Mouse (Mus musculus) G1E (cell line): Measurements from ENCODE around the gene Alkbh8.

Experiments used
- CTCF ChIP-seq: IDR thresholded peaks from 2 replicates; pipeline ENCODE4 v1.5.1; 2012; ENCODE audit warnings: low read depth, low read length, inconsistent platforms, mixed read lengths
- GATA1 ChIP-seq: IDR thresholded peaks from 2 replicates; pipeline ENCODE4 v1.6.1; 2012; ENCODE audit warnings: borderline replicate concordance, low read length, inconsistent platforms, mixed read lengths
- GATA2 ChIP-seq: IDR thresholded peaks from 2 replicates; pipeline ENCODE4 v1.6.1; 2012; ENCODE audit warnings: low read depth, low read length, inconsistent platforms, borderline replicate concordance
- POLR2AphosphoS5 ChIP-seq: IDR thresholded peaks from 2 replicates; pipeline ENCODE4 v1.6.1; 2012; ENCODE audit warnings: low read depth, low read length, inconsistent platforms; ENCODE audit not compliant: insufficient replicate concordance
- TAL1 ChIP-seq: conservative IDR thresholded peaks from 2 replicates; pipeline ENCODE4 v1.6.1; 2012; ENCODE audit warnings: low read depth, low read length, inconsistent platforms, mixed read lengths

DNA sequence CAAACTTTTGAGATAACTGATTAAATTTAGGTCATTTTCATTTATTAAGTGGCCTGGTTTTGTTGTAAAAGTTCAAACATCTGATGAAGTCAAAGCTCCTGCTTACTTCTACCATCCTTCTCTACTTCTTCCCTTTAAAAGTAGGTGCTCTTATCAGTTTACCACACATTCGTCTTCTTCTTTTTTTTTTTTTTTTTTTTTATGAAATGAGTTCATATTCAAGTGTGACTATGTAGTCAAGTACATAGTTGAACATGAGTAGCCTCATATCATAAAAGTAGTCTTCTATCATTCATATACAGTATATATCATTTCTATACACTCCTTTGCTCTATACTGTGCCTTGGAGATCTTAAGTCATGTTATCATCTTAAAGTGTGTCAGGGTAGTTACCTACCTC lies 11.0 kb downstream of the Alkbh8 start:
- TF ChIP-seq CTCF (no peak), GATA1 (no peak), GATA2 (no peak), TAL1 (no peak), POLR2AphosphoS5 (no peak)
